Mouse (Mus musculus) 3T3-L1 (cell line): Measurements from ENCODE around the gene Zbtb45.
A peak's percentile ranks its signal among the peaks of the same experiment; 100 is the strongest.

ENCODE experiments used
- DNase-seq: peaks from one replicate; pipeline ENCODE4 v3.0.0-alpha.2; 2015; ENCODE audit warnings: low read depth, low spot score

Zbtb45 gene

DNA sequence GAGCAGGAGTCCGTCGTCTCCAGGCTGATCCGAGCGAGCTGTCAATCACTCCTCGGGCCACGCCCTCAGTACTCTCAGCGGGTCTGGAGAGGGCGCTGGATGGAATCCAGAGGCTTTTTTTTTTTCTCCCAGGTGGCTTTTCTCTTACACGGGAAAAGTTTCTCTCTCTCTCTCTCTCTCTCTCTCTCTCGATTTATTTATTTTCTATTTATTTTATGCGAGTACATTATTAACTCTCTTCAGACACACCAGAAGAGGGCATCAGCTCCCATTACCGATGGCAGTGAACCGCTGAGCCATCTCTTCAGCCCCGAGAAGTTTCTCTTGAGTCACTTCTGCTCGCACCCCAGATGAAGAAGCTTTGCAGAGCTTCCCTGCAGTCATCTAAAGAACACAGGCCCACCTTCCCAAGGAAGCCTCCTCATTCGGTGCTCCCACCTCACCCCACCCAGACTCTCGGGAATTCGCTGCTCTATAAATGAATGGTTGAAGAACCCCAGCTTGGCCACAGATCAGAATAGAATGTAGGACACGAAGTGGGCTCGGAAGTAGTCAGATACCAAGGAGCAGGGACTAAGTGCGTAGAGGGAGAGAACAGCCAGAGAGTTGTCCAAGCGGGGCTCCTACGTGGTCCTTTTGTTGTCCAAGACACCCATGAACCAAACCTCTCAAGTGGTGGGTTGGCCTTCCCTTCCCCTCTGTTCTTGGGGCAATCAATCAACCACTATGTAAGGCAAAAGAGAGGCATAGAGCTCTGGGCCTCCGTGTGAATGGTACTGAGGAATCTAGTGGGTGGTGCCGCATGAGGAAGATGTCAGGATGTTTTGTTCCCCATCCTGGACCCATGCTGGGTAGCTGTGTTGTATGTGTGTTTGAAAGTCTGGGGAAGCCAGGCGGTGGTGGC lies at the start of gene Zbtb45:
TSS of gene Zbtb45 (minus strand) at position 30 of the 904 bp plus-strand sequence.
- peak; percentile 22 for DNase-seq

DNA sequence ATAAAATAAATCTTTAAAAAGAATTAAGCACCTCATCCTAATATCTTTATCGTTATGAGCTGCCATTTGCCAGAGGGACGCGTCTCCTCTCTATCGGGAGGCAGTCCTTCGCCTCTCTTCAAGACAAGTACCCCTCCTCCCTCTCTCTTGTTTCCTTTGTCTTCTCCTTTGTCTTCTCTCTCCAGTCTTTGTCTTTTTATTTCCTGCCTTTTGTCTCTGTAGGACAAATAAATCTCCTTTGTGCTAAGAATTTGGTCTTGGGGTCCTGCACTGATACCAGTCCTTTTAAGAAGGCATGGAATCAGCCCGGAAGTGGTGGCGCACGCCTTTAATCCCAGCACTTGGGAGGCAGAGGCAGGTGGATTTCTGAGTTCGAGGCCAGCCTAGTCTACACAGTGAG lies 49.7 kb upstream of the Zbtb45 start:
- no peak for DNase-seq

DNA sequence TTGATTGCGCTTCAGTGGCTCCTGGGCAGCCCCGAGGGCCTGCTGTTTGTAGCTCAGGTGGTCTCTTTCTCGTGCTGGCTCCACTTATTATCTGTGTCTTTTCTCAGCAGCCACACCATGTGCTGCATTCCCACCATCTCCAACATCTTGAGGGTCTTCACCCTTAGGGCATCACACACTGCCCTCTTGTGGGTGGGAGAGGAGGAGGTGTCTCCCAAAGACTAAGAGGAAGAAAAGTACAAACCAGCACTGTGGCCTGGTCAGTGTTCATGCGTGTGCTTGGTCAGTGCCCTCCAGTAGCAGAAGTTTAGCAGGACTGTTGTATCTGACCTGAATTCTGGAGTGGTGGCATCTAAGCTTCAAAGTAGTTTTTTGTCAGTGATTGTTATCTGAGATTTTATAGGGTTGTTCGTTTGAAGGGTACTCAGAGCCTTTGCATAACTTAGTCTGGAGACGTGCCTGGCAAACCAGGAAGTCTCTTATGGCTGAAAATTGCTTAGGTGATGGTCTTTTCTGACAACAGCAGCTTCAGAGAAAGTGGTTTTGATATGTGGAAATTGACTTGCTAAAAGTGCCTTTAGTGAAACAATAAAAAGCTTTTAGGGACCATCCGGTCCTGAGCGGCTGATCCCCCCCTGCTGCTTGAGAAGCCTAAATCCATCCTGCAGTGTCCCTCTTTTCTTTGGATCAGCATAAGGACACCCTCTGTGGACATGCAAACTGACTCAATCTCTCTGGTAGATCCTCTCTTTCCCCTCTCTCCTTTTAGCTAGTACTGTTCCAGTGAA lies 47.3 kb upstream of the Zbtb45 start:
- DNase-seq, result no peak

DNA sequence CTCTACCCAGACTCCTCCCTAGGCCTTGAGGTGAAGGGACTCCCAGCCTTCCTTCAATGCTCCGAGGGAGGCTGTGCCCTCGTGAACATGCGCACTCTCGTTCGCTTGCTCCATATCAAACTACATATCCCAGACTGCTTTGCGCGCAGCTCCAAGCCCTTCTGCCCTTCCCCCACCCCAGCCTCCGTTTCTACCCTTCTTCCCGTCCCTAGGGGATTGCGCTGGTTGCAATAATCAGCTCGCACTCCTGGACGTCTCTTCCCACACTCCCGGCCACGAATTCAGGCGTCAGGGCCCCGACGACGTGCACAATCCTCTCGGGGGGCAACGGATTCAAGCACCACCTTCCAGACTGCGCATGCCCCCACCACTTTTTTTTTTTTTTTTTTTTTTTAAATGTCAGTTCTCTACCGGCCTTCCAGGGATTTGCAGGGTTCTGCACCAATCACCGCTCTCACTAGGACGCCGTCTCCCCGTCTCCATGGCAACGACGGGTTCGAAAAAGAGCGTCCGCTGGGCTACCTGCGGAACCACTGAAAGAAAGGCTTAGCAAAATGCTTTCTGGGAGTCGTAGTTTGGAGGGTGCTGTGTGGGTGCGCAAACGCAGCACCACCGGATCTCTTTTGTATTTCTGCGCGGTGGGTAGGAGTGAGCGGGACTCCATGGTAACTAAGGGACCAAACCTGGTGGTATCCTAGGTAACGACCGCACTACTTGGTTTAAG lies 44.6 kb upstream of the Zbtb45 start, which contains the start of gene Mzf1:
TSS of gene Mzf1 (minus strand) at position 478 of the 724 bp plus-strand sequence.
- peak; percentile 92 for DNase-seq

DNA sequence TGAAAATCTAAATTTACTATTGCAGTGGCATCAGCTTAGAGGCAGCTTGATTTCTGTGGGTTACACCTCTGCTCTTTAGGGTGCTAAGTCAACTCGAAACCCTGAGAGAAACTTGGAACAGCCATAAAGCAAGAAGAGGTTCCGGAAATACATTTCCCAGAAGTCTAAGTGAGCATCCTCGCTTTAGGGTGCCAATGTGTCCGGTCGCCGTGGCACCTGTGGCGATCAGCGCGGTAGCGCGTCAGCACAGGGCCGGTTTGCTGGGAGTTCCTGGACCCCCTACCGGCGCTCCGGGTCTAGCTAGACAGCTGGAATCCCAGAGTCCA lies 44.1 kb upstream of the Zbtb45 start:
- DNase-seq, result no peak

DNA sequence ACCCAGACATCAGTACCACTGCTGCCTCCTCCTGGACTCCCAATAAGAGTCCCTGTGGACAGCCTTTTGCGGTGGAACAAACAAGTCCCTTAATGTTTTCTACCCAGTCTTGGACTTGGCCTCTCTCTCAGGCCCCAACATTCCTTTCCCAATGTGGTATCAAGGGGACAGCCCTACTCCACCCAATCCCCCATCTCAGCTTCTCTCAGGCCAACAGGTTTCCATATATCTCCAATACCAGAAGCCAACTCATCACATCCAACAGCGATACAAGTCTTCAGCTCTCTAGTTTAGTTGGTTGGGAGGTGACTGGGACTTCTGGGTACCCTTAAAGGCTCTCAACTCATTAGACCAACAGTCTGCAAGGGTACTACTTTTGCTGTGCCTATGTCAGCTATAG lies 43.7 kb upstream of the Zbtb45 start:
- no peak for DNase-seq

DNA sequence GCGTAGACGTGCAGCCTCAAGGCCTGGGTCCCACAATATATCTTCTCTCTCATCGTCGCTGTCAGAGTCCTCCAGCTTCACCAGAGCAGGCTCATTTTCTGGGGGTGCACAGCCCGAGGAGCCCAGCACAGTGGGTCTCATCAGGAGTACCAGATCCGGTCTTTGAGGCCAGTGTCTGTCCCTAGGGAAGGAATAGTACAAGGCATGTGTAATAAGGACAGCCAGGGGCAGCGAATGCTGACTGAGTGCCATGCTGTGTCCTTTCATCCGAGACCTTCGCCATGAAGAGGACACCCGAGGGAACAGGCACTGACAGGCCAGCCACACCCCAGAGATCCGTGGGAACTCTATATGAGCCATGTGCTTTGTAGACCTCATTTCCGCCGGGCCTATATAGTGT lies 43.2 kb upstream of the Zbtb45 start:
- no peak for DNase-seq

DNA sequence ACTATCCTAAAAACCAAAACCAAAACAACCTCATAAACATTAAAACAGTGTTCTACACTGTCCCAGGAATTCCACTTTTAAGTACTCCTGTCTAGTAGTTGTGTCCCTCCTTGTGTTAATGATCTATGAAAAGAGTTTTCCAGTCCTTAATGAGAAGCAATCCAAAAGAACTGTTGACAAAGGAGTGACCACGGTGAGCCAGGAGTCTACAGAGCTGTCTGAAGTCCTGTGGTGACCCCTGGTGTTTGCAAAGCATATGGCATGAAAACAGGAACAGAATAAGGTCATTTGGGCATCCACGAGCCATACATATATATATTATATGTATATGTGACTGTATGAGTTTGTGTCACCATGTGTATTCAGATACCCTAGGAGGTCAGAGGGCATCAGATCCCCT lies 36.2 kb upstream of the Zbtb45 start:
- peak; percentile 81 for DNase-seq

DNA sequence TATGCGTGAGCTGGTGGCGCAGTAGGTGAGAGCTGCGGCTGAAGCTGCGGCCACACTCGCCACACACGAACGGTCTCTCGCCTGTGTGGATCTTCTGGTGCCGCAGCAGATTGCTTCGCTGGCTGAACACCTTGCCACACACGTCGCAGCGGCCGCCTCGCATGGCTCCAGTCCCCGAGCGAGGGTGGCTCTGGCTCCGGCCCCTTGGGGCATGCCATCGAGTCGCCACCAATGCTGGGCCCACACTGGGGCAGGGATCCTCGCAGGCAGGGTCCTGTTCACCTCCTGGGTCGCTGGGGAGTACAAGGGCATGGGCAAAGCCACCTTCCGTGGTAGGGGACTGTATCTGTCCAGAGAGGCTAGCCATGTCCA lies 34.4 kb upstream of the Zbtb45 start:
- DNase-seq, result no peak

DNA sequence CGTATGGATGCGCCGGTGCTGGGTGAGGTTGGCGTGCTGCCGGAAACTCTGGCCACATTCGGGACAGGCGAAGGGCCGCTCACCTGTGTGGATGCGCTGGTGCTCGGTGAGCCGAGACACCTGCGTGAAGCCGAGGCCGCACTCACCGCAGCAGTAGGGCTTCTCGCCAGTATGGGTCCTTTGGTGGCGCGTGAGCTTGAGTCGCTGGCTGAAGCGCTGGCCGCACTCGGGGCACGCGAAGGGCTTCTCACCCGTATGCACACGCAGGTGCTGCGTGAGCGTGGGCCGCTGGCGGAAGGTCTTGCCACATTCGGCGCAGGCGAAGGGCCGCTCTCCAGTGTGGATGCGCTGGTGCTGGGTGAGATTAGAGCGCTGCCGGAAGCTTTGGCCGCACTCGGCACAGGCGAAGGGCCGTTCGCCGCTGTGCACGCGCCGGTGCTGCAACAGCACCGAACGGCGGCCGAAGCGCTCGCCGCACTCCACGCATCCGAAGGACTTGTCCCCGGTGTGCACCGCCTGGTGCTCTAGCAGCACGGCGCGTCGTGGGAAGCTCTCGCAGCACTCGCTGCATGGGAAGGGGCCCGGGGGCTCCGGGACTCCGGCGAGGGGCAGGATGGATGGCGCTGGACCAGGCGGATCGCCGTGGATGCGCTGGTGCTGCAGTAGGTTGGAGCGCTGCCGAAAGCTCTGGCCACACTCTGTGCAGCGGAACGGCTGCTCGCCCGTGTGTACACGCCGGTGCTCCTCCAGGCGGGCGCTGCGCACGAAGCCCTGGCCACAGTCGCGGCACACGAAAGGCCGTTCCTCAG lies 33.8 kb upstream of the Zbtb45 start:
- DNase-seq, result no peak

DNA sequence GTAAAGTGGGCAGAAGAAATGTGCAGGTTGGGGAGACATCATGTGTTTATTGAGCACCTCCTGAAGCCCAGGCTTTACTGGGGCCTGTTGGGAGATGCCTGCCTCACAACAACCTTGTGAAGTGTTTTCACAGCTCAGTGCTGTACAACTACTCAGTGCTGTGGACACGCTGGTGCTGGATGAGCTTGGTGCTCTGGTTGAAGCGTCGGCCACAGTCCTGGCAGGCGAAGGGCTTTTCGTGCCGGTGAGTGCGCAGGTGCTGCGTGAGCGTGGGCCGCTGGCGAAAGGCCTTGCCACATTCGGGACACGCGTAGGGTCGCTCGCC lies 33.2 kb upstream of the Zbtb45 start:
- DNase-seq, result no peak

DNA sequence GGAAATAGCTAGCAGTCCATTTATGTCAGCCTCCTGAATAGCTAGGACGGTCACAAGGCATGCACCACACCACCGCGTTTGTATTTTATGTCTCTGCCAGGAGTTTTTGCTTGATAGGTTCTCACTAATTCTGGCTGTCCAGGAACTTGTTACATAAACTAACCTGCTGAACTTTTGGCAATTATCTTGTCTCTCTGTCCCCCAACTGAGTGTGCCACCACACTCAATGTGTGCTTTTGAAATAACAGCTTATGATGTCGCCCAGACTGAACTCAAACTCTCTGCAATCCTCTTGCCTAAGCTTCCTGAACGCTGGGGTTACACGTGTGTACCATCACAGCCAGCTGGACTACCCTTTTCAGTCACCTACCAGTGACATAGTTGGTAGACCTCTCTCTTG lies 32.7 kb upstream of the Zbtb45 start:
- DNase-seq, result no peak

DNA sequence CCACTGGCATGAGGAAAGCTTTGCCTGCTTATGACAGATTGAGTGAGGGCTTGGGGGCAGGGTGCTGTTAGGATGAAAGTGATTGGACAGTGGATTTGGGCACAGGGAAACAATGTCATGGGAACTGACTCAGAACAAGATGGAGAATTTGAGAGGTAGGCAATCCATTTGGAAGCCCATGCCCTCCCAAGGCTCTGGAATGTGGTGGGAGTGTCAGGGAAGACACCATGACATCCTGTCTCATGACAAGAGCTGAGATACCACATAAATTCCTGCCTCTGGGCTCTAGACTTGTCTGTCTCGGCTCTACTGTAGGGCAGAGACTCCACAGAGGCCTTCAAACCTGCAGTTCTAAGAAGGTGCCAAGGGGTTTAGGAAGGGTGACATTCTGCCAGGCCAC lies 31.4 kb upstream of the Zbtb45 start:
- DNase-seq, result peak; percentile 28

DNA sequence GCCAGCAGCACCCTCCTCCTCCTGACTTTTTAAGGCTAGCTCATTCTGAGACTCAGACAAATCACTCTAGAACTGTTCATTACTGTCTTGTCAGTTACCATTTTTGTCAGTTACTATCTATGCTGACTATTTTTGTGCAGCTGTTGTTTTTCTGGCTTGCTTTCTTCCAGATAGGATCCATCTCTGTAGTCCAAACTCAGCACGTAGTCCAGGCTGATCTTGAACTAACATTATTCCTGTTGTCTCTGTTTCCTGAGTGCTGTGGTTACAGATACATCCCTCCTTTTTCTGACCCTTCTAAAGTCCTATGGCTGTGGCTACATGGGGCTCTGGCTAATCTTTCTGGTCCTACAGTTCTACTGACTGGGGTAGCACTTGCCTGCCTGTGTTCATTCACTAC lies 29.3 kb upstream of the Zbtb45 start:
- DNase-seq, result no peak

DNA sequence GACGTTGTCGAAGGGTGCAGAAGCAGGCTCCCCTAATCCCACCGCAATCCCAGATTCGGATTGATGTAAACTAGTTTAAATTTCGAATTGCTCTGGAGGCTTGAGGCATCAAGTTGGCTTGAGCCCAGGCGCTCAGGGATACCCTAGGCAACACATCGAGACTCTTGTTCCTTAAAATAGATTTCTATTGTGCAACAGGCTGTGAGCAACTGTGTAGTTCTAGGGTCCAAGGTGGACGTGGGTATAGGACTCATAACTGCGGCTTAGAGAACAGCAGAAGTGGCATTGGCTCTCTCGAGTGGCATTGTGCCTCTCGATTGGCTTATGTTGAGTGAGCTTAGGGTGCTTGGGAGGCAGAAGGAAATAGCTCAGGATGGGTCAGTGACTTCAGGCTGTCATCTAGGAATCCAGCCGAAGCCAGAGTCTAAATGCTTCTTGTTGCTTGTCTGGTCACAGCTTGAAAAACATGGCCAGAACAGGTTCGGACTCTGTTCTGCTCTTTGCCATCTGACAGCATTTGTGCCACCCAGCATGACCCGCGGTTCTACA lies 28.9 kb upstream of the Zbtb45 start:
- peak; percentile 59 for DNase-seq

DNA sequence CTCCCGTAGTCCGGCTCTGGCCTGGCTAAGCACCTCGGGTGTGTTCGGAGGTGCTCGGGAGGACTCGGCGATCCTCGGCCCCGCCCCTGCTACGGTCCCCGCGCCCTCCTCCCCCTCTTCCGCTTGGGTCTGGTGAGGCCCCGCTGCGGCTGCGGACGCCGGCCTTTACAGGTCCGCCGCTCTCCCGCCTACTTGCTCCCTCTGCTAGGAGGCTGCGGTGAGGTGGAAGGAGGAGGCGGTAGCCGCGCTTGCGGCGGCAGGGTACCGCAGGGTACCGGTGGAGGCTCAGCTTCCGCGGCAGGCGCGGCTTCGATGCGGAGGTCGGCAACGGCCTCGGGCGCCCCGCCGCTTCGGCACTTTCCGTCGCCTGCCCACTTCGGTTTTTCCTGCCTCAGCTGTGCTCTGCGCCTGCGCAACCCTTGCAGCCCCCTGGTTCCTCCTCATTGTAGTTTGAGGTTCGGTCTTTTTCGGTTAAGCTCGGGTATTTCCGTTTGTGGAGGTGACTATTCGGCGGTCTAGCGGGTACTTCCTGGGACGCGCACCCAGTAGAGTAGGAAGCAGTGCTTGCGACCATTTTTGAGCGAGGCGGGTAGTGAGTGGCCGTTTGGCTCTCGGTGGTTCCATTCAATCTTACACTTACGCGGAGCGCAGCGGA lies 28.2 kb upstream of the Zbtb45 start, which contains the start of gene Ube2m:
TSS of gene Ube2m (minus strand) at position 375 of the 655 bp plus-strand sequence.
- DNase-seq, result peak; percentile 90

DNA sequence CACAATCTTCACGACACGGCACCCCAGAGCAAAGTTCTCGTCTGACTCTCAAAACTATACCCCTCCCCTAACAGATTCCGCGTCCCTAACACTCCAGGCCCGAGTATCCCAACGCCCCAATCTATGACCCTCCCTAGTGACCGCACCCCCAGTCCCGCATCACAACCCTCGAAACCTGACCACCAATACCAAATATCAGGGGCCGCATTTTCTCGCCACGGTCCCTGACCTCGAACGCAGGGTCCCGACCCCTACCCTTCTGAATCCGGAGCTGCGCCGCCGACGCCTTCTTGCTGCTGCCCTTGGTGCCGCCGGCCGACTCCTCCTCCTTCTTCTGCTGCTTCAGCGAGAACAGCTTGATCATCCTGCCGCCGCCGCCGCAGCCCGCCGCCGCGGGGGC lies 27.5 kb upstream of the Zbtb45 start:
- DNase-seq, result peak; percentile 35

DNA sequence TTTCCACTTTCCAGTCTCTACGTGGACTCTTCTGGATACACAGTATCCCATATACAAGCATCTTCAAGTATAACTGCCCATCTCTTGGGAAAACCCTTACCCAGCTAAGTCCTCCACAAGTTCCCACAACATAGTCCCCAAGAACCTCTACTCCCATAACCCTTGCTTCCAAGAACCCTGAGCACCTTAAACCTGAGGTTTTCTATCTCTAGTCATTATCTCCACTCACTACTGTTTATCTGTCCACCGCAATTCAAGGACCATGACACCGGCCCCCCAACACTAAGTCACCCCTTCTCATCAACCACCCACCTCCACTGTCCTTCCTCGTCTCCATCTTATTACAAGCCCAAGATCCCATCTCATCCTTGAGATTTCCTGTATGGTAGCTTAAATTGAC lies 27.0 kb upstream of the Zbtb45 start:
- no peak for DNase-seq

DNA sequence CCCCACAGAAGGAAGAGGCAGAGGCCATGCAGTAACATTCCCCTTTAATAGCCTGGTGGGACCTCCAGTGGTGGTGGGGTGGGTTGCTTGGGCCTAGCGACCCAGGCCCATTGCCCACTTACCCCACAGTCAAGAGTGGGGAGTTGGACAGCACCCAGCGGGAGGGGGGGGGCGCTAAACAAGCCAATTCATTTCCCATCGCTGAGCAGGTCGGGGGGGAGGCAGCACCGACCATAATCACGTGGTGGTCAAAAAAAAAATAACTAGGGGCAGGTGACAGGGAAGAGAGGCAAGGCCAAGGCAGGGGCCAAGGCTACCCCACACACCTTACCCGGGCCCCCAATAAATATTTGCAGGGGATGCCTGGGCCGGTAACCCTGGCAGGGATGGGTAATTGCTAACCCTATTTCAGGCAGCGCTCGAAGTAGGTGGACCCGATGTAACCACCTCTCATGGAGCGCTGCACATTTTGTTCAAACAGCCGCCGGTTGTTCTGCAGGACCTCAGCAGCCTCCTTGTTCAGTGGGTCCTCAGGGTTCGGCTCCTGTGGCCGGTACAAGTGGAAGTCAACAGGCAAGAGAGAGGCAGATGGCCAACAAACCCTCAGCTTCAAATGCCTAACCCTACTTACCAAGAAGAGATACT lies 25.5 kb upstream of the Zbtb45 start:
- DNase-seq, result no peak
